Mouse (Mus musculus) heart, adult 2 months (tissue): ENCODE data around the gene Cbfb. TPM values are rescaled to one million over a fixed set of nuclear protein-coding genes. Genes with fewer than 3 reads are reported as not detected.

Experiments used
- DNase-seq, 2 experiments: peaks; one replicate each; pipeline ENCODE4 v3.0.0; 2021
- H3K27ac ChIP-seq: fragments of 200-600 bp; 2 replicates; pipeline ENCODE4 v1.8.1; 2022
- H3K27me3 ChIP-seq: fragments of 200-500 bp; 2 replicates; pipeline ENCODE4 v1.6.1; 2012; ENCODE audit warnings: mild to moderate bottlenecking, low read length, inconsistent platforms, mixed read lengths; ENCODE audit not compliant: control insufficient read depth, insufficient read depth
- H3K36me3 ChIP-seq: fragments of 200-500 bp; 2 replicates; pipeline ENCODE4 v1.6.1; 2012; ENCODE audit warnings: low read length, inconsistent platforms; ENCODE audit not compliant: control insufficient read depth, insufficient read depth
- H3K4me1 ChIP-seq: fragments of 200-500 bp; 2 replicates; pipeline ENCODE4 v1.6.1; 2011; ENCODE audit warnings: low read length; ENCODE audit not compliant: control insufficient read depth, insufficient read depth
- H3K4me3 ChIP-seq: fragments of 200-600 bp; 2 replicates; pipeline ENCODE4 v1.8.1; 2022
- H3K79me2 ChIP-seq: fragments of 200-500 bp; replicated peaks from 2 replicates; pipeline ENCODE4 v1.6.1; 2012; ENCODE audit warnings: mild to moderate bottlenecking, inconsistent platforms, low read length, moderate library complexity, mixed read lengths; ENCODE audit not compliant: control insufficient read depth, insufficient read depth
- H3K9ac ChIP-seq: fragments of 200-500 bp; 2 replicates; pipeline ENCODE4 v1.6.1; 2012; ENCODE audit warnings: low read depth, mild to moderate bottlenecking, control low read depth, inconsistent platforms, low read length, mixed read lengths
- CTCF ChIP-seq: fragments of 200-600 bp; IDR thresholded peaks from 2 replicates; pipeline ENCODE4 v1.8.1; 2022; ENCODE audit warnings: antibody characterized with exemption, mild to moderate bottlenecking, moderate library complexity
- EP300 ChIP-seq: fragments of 200-500 bp; IDR thresholded peaks from 2 replicates; pipeline ENCODE4 v1.6.1; 2011; ENCODE audit warnings: low read depth, low read length, control low read depth; ENCODE audit not compliant: insufficient read depth
- POLR2A ChIP-seq: fragments of 200-500 bp; IDR thresholded peaks from 2 replicates; pipeline ENCODE4 v1.6.1; 2011; ENCODE audit warnings: mild to moderate bottlenecking, low read depth, low read length, control low read depth; ENCODE audit not compliant: insufficient read depth
- WGBS: fragments of 180-500 bp; shearing (Covaris S2); methylation state at CpG from one replicate; pipeline ENCODE4 v1.1.7; 2018; 5-methylcytosine and 5-hydroxymethylcytosine counted together
- intact Hi-C: fragments of 180-260 bp; cut with DNase I; formaldehyde crosslinking; loops from one replicate; pipeline ENCODE4 v1.15.1; 2025
- polyA plus RNA-seq: library from polyadenylated mRNA; depleted of rRNA; stranded (reverse); fragments of >200 nt; gene quantifications from 2 replicates; pipeline ENCODE4 v1.2.3, GENCODE M21; 2012
- total RNA-seq, 2 experiments: library from RNA; stranded (reverse); gene quantifications; 2 replicates each; pipeline ENCODE4 v1.2.3; 2021

Gene Cbfb
- total and polyA plus RNA-seq, 3 experiments, result 6.4 to 23.8 (median 23.1) TPM

DNA sequence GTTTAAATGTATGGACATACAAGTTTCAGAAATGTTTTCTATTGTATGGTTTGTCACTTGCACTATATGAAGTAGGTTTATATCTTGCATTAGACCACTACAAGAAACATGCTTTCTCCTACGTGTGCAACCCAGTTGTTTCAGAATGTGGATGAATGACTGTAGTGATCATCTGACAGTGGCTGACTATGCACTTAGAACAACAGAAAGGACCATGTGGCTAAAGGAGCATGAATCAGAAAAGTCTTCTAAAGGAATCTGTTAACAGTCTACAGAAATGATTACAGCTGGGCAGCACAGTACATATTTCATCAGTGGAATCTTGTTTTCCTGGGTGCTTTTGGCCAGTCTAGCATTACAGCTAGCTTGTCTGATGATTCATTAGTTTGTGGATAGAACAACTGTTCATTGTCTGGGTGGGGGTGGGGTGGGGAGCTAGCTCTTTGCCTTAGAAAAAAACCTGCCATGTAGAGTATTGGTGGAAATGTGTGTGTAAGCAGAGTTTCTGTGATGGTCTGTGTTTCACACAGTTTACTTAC is 16.1 kb downstream of the Cbfb start:
- DNase-seq, result no peak
- 58% methylated on average over 1 of the region's 1 CpGs for WGBS

GRCm38 (mm10) chr8:105192182-105192581 is 21.7 kb downstream of the Cbfb start:
- WGBS, result 95% methylated on average over 5 of the region's 5 CpGs
- TF ChIP-seq POLR2A (no peak), CTCF (no peak), EP300 (no peak)
- no peak overlapping the region for H3K4me3 ChIP-seq
- H3K9ac ChIP-seq, result no peak overlapping the region
- intact Hi-C loops, result no loop called here
- H3K4me1 ChIP-seq, result no peaks in the 10 kb centered on the region
- no peaks in the 10 kb centered on the region; the same call in 1 of the 2 replicates for H3K79me2 ChIP-seq
- DNase-seq, result no peak
- H3K27ac ChIP-seq, result no peak overlapping the region
- H3K36me3 ChIP-seq, result no peaks in the 10 kb centered on the region
- no peaks in the 10 kb centered on the region for H3K27me3 ChIP-seq

More for the DNA sequence above, 16.1 kb downstream of the Cbfb start:
- intact Hi-C loops, result no loop called here
- no peak overlapping the region for H3K9ac ChIP-seq
- H3K79me2 ChIP-seq, result peaks cover 5% of the 10 kb centered on the region; the same call in 1 of the 2 replicates
- H3K27ac ChIP-seq, result no peak overlapping the region
- H3K27me3 ChIP-seq, result no peaks in the 10 kb centered on the region
- TF ChIP-seq POLR2A (no peak), EP300 (no peak), CTCF (no peak)
- peaks cover 7% of the 10 kb centered on the region; the same call in 1 of the 2 replicates for H3K36me3 ChIP-seq
- no peaks in the 10 kb centered on the region; the same call in 1 of the 2 replicates for H3K4me1 ChIP-seq
- H3K4me3 ChIP-seq, result no peak overlapping the region

GRCm38 (mm10) chr8:105205748-105206147 is 35.3 kb downstream of the Cbfb start:
- no peak overlapping the region for H3K4me3 ChIP-seq
- 83% methylated on average over 1 of the region's 1 CpGs for WGBS
- intact Hi-C loops, result no loop called here

GRCm38 (mm10) chr8:105206766-105207275 is 36.3 kb downstream of the Cbfb start:
- WGBS, result 72% methylated on average over 7 of the region's 7 CpGs
- H3K27ac ChIP-seq, result no peak overlapping the region
- no peak overlapping the region for H3K4me3 ChIP-seq
- no peaks in the 10 kb centered on the region for H3K27me3 ChIP-seq
- no peak for DNase-seq
- H3K9ac ChIP-seq, result no peak overlapping the region
- no peaks in the 10 kb centered on the region for H3K4me1 ChIP-seq
- no peaks in the 10 kb centered on the region for H3K79me2 ChIP-seq
- no peaks in the 10 kb centered on the region; the same call in 1 of the 2 replicates for H3K36me3 ChIP-seq
- intact Hi-C loops, result no loop called here
- TF ChIP-seq POLR2A (no peak), EP300 (no peak), CTCF (no peak)

More at GRCm38 (mm10) chr8:105205748-105206147, 35.3 kb downstream of the Cbfb start:
- Histone ChIP-seq H3K36me3 (no peaks in the 10 kb centered on the region; the same call in 1 of the 2 replicates), H3K4me1 (no peaks in the 10 kb centered on the region), H3K9ac (no peak overlapping the region), H3K79me2 (no peaks in the 10 kb centered on the region), H3K27me3 (no peaks in the 10 kb centered on the region), H3K27ac (no peak overlapping the region)
- TF ChIP-seq EP300 (no peak), POLR2A (no peak), CTCF (no peak)
- DNase-seq, result no peak

DNA sequence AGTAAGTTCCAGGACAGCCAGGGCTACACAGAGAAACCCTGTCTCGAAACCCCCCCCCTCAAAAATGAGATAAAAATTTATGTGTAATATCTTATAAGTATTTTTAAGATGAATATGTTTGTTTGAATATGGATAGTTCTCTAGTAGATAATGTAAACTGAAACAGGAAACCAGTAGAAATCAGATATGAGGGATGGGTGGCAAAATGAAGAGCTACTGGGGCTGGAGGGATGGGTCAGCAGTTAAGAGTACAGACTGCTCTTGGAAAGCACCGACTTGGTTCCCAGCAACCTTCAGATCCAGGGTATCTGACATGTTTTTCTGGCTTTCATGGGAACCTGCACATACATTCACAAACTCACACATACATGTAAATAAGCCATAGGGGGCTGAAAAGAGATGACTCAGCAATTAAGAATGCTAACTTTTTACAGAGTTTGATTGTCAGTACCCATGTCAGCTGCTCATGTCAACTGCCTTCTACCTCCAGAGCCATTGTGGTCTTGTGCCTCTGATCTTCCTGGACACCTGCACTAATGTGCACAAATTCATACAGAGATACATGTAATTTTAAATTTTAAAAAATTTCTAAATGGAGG is 37.3 kb downstream of the Cbfb start:
- H3K9ac ChIP-seq, result no peak overlapping the region
- no peak overlapping the region for H3K27ac ChIP-seq
- no peak for DNase-seq
- no peak for TF ChIP-seq EP300
- no peak for TF ChIP-seq POLR2A
- TF ChIP-seq CTCF, result no peak
- no peak overlapping the region for H3K4me3 ChIP-seq
- WGBS, result 89% methylated on average over 2 of the region's 2 CpGs
- no peaks in the 10 kb centered on the region for H3K79me2 ChIP-seq
- H3K4me1 ChIP-seq, result no peaks in the 10 kb centered on the region
- intact Hi-C loops, result no loop called here
- no peaks in the 10 kb centered on the region; the same call in 1 of the 2 replicates for H3K36me3 ChIP-seq
- H3K27me3 ChIP-seq, result no peaks in the 10 kb centered on the region
